Mouse (Mus musculus): ENCODE measurements around the gene Ly75. TPM values are rescaled to one million over a fixed set of nuclear protein-coding genes. Genes with fewer than 3 reads are reported as not detected.
A peak's percentile ranks its signal among the peaks of the same experiment; 100 is the strongest.

Ly75 gene
- total RNA-seq, 4 experiments from 2014 or later, result 0.50 to 0.79 (median 0.77) TPM

GRCm38 (mm10) chr2:60375126-60375525, 8.0 kb downstream of the Ly75 start:
- no peak for DNase-seq (ENCODE audit: low spot score in 2 of 2)

- DNase-seq (ENCODE audit: low spot score in 2 of 2), result no peak
Measured at GRCm38 (mm10) chr2:60370188-60370587, 12.9 kb downstream of the Ly75 start.

- no peak for DNase-seq (ENCODE audit: low spot score in 2 of 2)
Measured at GRCm38 (mm10) chr2:60369454-60369853, 13.6 kb downstream of the Ly75 start.

GRCm38 (mm10) chr2:60367871-60368270, 15.2 kb downstream of the Ly75 start:
- DNase-seq (ENCODE audit: low spot score in 2 of 2), result no peak

- no peak for DNase-seq (ENCODE audit: low spot score in 2 of 2)
Measured at GRCm38 (mm10) chr2:60367204-60367603, 15.9 kb downstream of the Ly75 start.

GRCm38 (mm10) chr2:60365820-60366610, 17.1 kb downstream of the Ly75 start:
- no peak for DNase-seq (ENCODE audit: low spot score in 2 of 2)

GRCm38 (mm10) chr2:60365138-60365775, 17.8 kb downstream of the Ly75 start:
- DNase-seq (ENCODE audit: low spot score in 2 of 2), result peak in 1 of 2 experiments; percentile 12

- no peak for DNase-seq (ENCODE audit: low spot score in 2 of 2)
Measured at GRCm38 (mm10) chr2:60362146-60362545, 21.0 kb downstream of the Ly75 start.

- DNase-seq (ENCODE audit: low spot score in 2 of 2), result no peak
Measured at GRCm38 (mm10) chr2:60359796-60360195, 23.3 kb downstream of the Ly75 start.

GRCm38 (mm10) chr2:60355388-60355683, 27.8 kb downstream of the Ly75 start:
- DNase-seq (ENCODE audit: low spot score in 2 of 2), result no peak

- DNase-seq (ENCODE audit: low spot score in 2 of 2), result no peak
Measured at GRCm38 (mm10) chr2:60354541-60355387, 28.3 kb downstream of the Ly75 start.

- DNase-seq (ENCODE audit: low spot score in 2 of 2), result no peak
Measured at GRCm38 (mm10) chr2:60352296-60352695, 30.8 kb downstream of the Ly75 start.

GRCm38 (mm10) chr2:60351781-60352180, 31.3 kb downstream of the Ly75 start:
- DNase-seq (ENCODE audit: low spot score in 2 of 2), result no peak

GRCm38 (mm10) chr2:60347875-60348274, 35.2 kb downstream of the Ly75 start:
- DNase-seq (ENCODE audit: low spot score in 2 of 2), result no peak

GRCm38 (mm10) chr2:60346531-60346930, 36.6 kb downstream of the Ly75 start:
- DNase-seq (ENCODE audit: low spot score in 2 of 2), result no peak

GRCm38 (mm10) chr2:60345717-60346116, 37.4 kb downstream of the Ly75 start:
- DNase-seq (ENCODE audit: low spot score in 2 of 2), result no peak

- DNase-seq (ENCODE audit: low spot score in 2 of 2), result no peak
Measured at GRCm38 (mm10) chr2:60343607-60344289, 39.4 kb downstream of the Ly75 start.

- no peak for DNase-seq (ENCODE audit: low spot score in 2 of 2)
Measured at GRCm38 (mm10) chr2:60342107-60342880, 40.8 kb downstream of the Ly75 start.

- DNase-seq (ENCODE audit: low spot score in 2 of 2), result no peak
Measured at GRCm38 (mm10) chr2:60337937-60338336, 45.2 kb downstream of the Ly75 start.

GRCm38 (mm10) chr2:60328641-60329040, 54.5 kb downstream of the Ly75 start:
- no peak for DNase-seq (ENCODE audit: low spot score in 2 of 2)

GRCm38 (mm10) chr2:60327581-60327980, 55.5 kb downstream of the Ly75 start:
- DNase-seq (ENCODE audit: low spot score in 2 of 2), result no peak
